Mouse (Mus musculus) neural tube, embryonic 10.5 days (tissue): Measurements from ENCODE around the gene Nbr1.

Source experiments
- DNase-seq: peaks from one replicate; pipeline ENCODE4 v3.0.0-alpha.2; 2017; ENCODE audit warnings: low spot score; ENCODE audit errors: extremely low spot score

Gene Nbr1

DNA sequence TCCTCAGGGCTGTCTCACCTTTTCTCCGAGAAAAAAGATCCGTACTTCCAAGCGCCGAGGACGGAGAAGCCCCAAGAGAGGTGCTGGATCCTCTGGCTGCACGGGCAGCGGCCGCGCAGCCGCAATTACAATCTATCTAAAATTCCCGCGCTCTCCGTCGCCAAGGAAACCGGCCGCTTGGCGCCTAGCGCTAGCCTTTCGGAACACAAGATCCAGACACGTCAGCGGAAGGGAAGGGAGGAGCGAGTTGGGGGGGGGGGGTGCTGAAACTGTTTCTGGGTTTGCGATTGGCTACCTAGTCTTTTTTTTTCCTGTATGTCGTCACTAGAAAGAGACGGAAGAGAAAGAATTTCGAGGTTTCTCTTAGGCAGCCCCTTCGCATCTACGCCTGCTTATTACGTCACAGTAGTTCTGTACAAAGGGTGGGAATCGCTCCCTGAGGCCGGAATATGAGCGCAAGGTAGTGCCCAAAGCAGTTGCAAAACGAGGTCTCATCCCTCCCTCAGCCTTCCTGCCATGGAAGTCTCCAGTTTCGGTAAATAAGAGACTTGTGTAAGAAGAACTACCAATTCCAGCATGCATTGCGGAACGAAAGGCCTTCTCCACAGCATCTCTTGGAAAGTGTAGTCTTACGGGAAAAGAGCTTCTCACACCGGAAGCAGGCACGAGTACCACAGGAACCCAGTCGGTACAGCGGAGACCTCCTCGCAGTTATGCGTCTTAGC, at the start of gene Nbr1, which contains the start of gene Brca1:
Nbr1 (plus strand) TSS at position 399 of the 725 bp plus-strand sequence.
Brca1 (minus strand) TSS at position 205 of the 725 bp plus-strand sequence.
- DNase-seq = peak; percentile 98

DNA sequence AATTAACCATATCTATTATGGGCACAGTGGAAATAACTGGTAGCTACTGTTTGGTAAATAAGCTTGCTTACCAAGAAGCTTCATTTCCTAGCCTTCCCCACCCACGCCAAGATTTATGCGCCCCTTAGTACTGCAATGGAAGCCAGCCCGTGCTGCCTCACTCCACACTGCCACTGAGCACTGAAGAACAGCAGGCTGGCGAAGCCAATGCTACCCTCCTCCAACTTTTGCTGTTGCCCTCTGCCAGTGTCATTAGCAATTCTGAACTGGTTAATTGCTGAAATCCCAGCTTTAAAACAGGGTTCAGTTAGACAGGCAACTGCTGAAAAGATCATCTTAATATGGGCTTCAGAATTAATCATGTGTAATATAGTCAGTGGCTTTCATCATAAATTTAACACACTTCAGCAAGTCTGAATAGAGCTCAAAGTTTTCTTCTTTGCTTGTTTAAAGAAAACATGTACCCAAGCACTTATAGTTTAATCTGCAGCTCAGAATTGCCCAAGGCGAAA, 45.6 kb upstream of the Nbr1 start:
- DNase-seq = no peak

GRCm38 (mm10) chr11:101507090-101507489, 44.9 kb upstream of the Nbr1 start:
- no peak for DNase-seq

DNA sequence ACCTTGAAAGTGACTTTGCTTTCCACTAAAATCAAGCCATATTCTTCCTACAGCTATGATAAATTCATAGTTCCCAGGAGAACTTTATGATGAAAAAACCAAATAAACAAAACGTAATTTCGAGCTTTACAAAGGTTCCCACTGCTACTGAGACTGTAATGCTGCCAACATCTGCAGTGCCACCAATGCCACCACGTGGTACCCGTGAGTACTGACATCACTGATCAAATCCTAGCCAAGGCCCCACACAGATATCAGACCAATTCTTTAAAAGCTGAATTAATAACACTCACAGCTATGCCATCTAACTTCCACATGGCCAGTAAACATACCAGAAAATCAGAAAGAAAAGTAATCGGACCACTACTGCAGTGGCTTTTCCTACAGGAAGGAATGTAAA, 33.0 kb upstream of the Nbr1 start:
- no peak for DNase-seq

- DNase-seq = no peak
These were observed 32.6 kb upstream of the Nbr1 start for GRCm38 (mm10) chr11:101519364-101519763.

DNA sequence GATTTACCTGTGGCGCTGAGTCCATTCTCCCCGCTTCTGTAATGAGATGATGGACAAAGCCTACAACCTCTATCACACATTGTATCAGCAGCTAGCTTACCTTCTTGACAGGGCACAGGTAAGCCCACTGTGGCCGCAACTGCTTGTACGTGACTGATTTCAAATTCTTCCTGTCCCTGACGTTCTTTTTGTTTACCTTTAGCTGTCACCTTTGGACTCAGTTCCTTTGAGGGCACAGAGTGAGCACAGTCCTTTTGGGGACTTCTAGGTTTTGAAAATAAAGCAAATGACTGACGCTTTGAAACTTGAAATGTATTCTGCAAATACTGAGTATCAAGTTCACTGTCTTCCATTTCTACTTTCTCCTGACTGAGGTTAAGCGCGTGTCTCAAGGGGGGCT, 27.5 kb upstream of the Nbr1 start:
- no peak for DNase-seq

DNA sequence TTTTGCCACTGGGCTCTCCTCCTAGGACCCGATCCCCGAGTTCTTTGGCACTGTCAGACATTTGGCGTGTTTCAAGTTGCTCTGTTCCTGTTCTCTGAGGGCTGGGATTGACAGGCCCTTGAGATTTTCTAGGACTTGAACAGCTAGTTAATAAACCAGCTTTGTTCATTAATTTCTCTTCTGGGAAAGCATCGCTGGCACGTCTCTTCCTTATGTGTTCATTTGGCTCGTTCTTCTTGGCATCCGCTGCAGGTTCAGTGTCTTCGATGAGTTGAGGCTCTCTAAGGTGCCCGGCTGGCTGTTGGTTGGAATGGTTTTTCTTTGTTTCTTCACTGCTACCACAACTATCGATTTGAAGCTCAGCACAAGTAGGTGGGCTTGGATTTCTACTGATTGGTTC, 26.9 kb upstream of the Nbr1 start:
- DNase-seq = no peak

GRCm38 (mm10) chr11:101525936-101526595, 25.9 kb upstream of the Nbr1 start:
- no peak for DNase-seq

DNA sequence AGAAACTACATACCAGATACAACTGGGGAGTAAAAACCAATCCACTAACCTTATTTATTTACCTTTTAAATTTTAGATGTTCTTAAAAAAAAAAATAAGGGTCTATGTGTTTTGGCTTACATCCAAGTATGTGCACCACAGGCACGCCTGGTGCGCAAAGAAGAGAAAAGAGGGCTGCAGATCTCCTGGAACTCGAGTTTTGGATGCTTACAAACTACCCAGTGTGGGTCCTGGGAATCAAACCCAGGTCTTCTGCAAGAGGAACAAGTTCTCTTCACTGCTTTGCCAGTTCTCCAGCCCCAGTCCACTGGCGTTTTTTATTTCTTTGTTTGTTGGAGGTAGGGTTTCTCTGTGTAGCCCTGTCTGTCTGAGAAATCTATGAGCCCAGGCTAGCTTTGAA, 25.3 kb upstream of the Nbr1 start:
- DNase-seq = no peak

- DNase-seq = no peak
These were observed 8.4 kb upstream of the Nbr1 start for GRCm38 (mm10) chr11:101543533-101543932.

- DNase-seq = no peak
These were observed 7.8 kb upstream of the Nbr1 start for GRCm38 (mm10) chr11:101544132-101544531.

- DNase-seq = no peak
These were observed 3.4 kb upstream of the Nbr1 start for GRCm38 (mm10) chr11:101548526-101548925.

- no peak for DNase-seq
These were observed 739 bp downstream of the Nbr1 start for GRCm38 (mm10) chr11:101552476-101553300.

DNA sequence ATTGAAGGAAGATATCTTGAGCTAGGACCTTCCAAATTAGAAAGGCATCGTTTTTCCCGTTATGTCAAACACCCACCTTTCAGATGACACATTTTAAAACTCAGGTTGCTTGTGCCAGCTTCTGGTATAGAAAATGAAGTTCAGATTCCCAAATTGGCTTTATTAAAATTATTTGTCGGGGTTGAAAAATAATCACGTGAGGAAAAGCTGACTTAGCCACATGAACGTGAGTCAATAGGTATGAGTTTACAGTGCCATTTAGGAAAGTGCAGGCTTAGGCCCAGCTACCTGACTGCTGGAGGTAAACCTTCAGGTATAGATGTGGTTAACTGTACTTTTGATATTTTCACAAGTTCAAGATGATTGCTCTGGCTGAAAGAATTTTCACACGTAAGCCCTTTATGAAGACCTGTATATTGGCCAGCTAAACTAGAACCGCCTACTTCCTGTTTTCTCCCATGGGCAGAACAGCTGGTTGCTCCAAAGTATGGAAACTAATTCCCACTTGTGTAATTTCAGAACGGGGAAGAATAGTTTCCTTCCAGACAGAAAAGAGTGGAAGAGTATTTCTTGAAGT, 1.5 kb downstream of the Nbr1 start:
- DNase-seq = no peak

GRCm38 (mm10) chr11:101556541-101556940, 4.6 kb downstream of the Nbr1 start:
- DNase-seq = no peak

- DNase-seq = no peak
These were observed 5.0 kb downstream of the Nbr1 start for GRCm38 (mm10) chr11:101556954-101557353.

- DNase-seq = peak; percentile 44
These were observed 10.4 kb downstream of the Nbr1 start for GRCm38 (mm10) chr11:101562391-101562790.

- no peak for DNase-seq
These were observed 16.5 kb downstream of the Nbr1 start for GRCm38 (mm10) chr11:101568421-101568820.

DNA sequence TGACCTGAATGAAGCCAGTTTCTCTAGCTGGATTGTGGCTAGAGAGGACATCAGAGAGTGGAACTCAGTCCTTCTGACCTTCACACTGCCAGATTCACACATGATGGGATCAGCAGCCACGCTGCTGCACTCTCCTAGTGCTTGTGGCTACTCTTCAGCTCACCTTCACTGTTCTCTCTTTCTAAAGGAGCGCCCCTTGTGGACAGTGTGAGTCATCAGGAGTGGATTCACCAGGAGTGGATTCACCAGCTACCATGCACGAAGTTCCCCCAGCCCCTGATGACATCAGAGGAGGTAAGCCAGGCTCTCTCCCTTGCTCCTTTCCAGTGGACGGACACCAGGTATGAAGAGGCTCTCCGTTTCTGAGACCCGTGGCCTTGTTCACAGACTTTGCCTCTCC, 24.2 kb downstream of the Nbr1 start:
- no peak for DNase-seq

DNA sequence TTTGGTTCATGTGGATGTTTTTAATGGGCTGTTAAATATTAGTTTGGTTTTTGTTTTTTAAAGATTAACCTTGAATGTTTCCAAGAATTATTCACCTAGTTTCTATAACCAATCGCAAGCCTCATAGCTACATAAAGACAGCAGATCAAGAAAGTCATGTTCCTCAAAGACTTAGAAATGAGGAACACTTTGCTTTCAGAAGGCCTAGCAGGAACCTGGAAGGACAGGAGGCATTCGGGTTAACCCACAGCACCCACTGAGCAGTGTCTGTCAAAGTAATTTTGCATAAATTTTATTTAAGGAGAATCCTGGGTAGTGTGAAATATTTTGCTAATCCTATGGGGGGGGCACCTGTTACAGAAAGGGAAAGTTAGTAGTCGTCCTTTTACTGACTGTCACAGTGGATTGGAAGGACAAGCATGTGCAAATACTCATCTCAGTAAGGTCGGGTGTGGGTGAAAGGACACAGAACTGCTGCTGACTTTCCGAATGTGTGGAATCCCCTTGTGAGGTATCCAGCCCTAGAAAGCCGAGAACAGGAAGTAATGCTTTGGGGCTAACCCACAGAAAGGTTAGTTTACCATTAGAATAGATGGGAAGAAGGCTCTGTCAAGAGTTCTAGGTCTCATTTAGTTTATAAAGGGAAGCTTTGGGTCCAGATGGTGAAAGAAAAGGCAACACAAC, 29.3 kb downstream of the Nbr1 start:
- no peak for DNase-seq
